Mouse (Mus musculus): ENCODE measurements around the gene Aes.

DNA sequence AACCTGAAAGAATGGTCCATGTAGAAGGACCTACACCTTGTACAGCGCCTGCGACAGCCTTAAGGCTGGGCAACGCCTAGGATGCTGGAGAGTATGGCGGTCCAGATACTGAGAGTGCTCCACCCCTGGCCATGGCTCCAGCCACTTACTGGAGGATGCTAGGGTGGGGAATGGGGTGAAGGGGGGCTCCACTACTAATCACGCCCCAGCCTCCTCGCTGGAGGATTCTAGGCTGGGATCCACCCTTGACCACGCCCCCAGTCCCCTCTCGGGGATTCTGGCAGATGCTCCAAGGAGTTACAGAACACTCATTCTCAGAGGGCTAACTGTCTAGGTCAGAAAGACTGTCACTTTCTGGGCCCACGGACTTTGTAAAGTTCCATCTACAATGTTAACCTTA lies 13.7 kb downstream of the Aes start:
- no peak for TF ChIP-seq POLR2A (IDR thresholded peaks at IDR 0.05; ENCODE audit: borderline replicate concordance, low read depth, low read length)
- TF ChIP-seq CTCF (IDR thresholded peaks at IDR 0.05; ENCODE audit: low read depth, low read length) = no peak

All from bone marrow macrophage, adult 2 months (primary cell).